Mouse (Mus musculus) megakaryocyte, adult 5-6 weeks (primary cell): ENCODE measurements around the gene Hist1h4a. TPM values are rescaled to one million over a fixed set of nuclear protein-coding genes. Genes with fewer than 3 reads are reported as not detected.
A peak's percentile ranks its signal among the peaks of the same experiment; 100 is the strongest.

ENCODE experiments used
- ATAC-seq: 2 replicates; pipeline ENCODE4 v1.8.0; 2016; ENCODE audit warnings: mild to moderate bottlenecking, inconsistent platforms; ENCODE audit not compliant: poor library complexity, severe bottlenecking
- total RNA-seq, 2 experiments: library from RNA; stranded (forward) in 1 of 2; stranded (reverse) in 1 of 2; fragments of 153-499, 151-499 nt in 1 of 2; fragments of 221-1000, 200-1000 nt in 1 of 2; gene quantifications; 2 replicates each; pipeline versions ENCODE4 v1.2.3 to v1.2.4; 2015 to 2017

Hist1h4a gene
- total RNA-seq, 2 experiments from 2014 or later = 58.1 to 548 TPM

- no peak for ATAC-seq
Measured at GRCm38 (mm10) chr13:23744421-23745380, 16.3 kb downstream of the Hist1h4a start.

DNA sequence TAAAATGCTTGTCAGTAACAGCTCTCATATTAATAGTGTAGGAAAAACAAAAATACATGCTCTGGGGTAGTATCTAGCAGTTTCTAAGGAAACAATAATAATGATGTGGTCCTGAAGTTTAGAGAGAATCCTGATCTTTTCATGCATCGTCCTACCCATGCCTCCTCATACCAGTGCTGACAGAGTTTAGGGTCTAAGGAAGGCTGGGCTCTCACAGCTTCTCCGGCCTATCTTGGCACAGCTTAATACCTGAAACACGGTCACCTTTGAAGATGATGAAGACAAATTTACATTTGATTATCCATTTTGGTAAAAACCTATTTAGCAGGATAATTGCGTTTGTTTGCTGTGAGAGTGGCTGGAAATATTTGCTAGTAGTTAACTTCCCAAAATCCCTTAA, 17.1 kb downstream of the Hist1h4a start:
- ATAC-seq = no peak

- no peak for ATAC-seq
Measured at GRCm38 (mm10) chr13:23743215-23743614, 17.8 kb downstream of the Hist1h4a start.

- ATAC-seq = no peak
Measured at GRCm38 (mm10) chr13:23742007-23742406, 19.0 kb downstream of the Hist1h4a start.

GRCm38 (mm10) chr13:23740910-23741309, 20.1 kb downstream of the Hist1h4a start:
- ATAC-seq = no peak

DNA sequence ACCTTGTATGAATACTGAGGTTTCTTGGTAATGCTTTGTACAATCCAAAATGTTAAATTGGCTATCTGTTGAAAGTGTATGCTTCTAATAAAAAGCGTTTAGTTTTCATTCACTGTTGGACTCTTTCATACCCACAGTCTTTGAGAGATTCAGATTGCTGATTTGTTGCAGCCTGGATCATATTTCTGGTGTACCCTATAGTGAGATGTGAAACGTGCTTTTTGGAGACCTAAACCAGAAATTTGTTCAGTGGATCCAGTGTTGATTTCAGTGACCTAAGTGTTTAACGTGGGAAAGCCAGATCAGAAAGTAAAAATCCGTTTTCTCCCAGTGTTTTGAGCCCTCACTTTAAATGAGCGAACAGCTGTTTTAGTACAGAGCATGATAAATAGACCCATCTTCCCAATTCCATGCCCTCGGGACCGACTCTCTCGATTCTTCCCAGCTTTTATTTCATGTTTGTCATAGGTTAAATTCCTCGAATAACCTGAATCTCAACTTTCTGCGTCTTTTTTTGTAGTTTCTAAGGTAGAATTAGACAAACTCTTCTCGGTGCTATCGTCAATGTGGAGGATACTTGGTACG, 20.7 kb downstream of the Hist1h4a start:
- ATAC-seq = no peak

DNA sequence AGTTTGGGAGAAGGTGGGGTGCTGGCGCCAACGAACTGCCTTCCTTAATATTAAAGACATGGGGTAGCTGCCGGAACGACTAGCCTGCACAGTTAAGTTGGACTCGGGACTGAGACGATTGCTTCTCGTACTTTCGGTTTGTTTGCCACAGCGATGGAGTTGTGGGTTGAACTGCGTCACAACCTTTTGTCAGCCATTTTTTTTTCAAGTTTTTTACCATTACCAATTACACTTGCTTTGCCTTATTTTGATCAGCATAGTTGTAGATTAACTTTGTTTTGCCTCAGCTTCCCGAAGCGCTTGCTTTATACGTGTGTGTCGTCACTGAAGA, 21.1 kb downstream of the Hist1h4a start:
- ATAC-seq = peak; percentile 34

GRCm38 (mm10) chr13:23739069-23739921, 21.7 kb downstream of the Hist1h4a start:
- ATAC-seq = peak; percentile 65

- ATAC-seq = peak; percentile 71
Measured at GRCm38 (mm10) chr13:23738677-23739068, 22.4 kb downstream of the Hist1h4a start, which contains the start of gene Hist1h1c. Hist1h1c (plus strand) TSS chr13:23738808.

- ATAC-seq = no peak
Measured at GRCm38 (mm10) chr13:23738041-23738440, 23.0 kb downstream of the Hist1h4a start.

DNA sequence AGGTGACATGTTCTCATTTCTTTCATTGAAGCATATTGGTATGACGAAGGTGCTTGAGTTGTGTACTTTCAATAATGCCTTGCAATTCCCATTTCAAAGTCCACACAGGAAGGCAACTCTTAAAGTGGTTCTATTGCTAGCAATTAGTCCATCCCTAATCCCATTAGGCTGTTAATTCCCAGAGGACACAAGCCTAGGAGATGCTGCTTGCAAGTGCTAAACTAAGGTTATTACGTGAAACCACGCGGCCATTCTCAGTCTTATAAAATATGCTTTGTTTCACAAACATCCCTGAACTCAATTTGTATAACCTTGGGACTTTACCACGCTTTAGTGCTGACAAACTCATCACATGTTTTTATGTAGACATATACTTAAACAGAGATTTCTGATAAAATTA, 23.9 kb downstream of the Hist1h4a start:
- no peak for ATAC-seq

DNA sequence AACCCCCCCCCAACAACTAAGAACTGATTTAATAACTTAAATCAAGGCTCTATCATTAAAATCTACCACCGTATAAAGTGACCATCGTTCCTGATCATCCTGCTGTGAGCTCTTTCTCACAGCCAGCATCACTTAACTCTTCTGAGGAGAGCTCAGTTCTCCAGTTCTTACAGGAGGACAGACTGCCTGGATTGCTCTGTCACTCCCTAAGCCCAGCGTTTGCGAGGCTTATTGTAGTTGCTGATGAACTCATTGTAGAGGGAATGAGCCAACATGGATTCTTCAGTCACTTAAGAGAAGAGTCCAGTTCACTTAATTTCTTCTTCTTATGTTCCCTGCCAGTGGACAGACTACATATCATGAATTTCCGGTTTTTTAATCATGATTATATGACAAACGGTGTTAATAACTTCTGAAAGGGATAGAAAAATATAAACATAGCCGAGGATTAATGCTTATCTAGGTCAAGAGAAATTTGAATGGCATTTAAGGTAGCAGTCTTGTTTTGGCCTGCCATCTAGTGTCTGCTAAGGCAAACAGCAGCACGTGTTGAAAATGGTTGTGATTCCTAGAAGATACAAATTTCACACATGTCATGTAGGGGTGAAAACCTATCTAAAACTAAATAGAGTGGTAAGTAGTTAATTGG, 28.8 kb downstream of the Hist1h4a start:
- ATAC-seq = peak; percentile 80

- no peak for ATAC-seq
Measured at GRCm38 (mm10) chr13:23730479-23730878, 30.6 kb downstream of the Hist1h4a start.

GRCm38 (mm10) chr13:23729706-23730105, 31.3 kb downstream of the Hist1h4a start:
- no peak for ATAC-seq

DNA sequence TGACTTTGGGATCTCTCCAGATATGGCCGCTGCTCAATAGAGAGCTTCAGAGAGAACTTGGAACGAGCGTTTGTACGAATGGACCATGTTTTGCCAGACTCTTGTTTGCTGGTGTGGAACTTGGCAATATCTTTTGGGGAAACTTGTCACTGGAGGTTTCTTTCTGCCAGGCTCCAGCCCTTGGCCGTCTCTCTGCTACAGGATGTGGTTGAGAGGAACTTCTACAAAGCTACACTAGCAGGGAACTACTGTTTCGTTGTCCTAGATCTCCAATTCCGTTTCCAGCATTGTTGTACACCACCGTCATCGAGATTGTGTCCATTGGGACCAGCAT, 31.9 kb downstream of the Hist1h4a start:
- ATAC-seq = peak; percentile 70

GRCm38 (mm10) chr13:23728472-23729191, 32.4 kb downstream of the Hist1h4a start:
- ATAC-seq = peak; percentile 54; the same call in 1 of the 2 replicates

DNA sequence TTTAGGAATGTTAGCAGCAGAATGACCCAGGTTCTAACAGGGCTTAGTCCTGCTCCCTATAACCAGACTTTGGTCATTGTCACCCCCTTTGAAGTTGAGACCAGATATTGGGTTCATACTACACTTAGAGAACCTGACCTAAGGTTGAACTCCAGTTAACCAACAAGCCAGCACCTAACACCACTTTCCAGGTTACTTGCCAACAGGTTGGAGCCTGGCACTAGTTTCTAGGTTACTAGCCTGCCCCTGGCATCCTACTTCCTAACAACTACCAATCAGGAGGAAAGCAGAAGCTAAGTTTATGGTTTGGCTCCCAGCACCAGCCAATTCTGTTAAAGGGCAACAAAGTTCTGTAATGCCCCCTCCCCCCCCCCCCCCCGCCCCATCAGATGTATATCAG, 35.8 kb downstream of the Hist1h4a start:
- no peak for ATAC-seq

- no peak for ATAC-seq
Measured at GRCm38 (mm10) chr13:23724239-23724638, 36.8 kb downstream of the Hist1h4a start.

GRCm38 (mm10) chr13:23717593-23718245, 43.3 kb downstream of the Hist1h4a start:
- ATAC-seq = peak; percentile 52; the same call in 1 of the 2 replicates

- no peak for ATAC-seq
Measured at GRCm38 (mm10) chr13:23717176-23717575, 43.9 kb downstream of the Hist1h4a start.
